Mouse (Mus musculus) neural tube, embryonic 12.5 days (tissue): Measurements from ENCODE around the gene Upk3bl. TPM values are rescaled to one million over a fixed set of nuclear protein-coding genes. Genes with fewer than 3 reads are reported as not detected.

Experiments
- ATAC-seq: fragments of 200-750 bp; cut with Nextera tagmentation; 2 replicates; pipeline ENCODE4 v1.8.0; 2017; ENCODE audit warnings: low read depth, mild to moderate bottlenecking, moderate TSS enrichment, moderate library complexity; ENCODE audit not compliant: low FRiP score
- H3K27ac ChIP-seq: fragments of 300-500 bp; sonication (generic); 2 replicates; pipeline ENCODE4 v1.5.1; 2016
- H3K27me3 ChIP-seq: fragments of 300-500 bp; sonication (generic); replicated peaks from 2 replicates; pipeline ENCODE4 v1.6.1; 2016; ENCODE audit warnings: mild to moderate bottlenecking
- H3K36me3 ChIP-seq: fragments of 300-500 bp; sonication (generic); 2 replicates; pipeline ENCODE4 v1.6.1; 2016; ENCODE audit warnings: mild to moderate bottlenecking
- H3K4me1 ChIP-seq: fragments of 300-500 bp; sonication (generic); 2 replicates; pipeline ENCODE4 v1.6.1; 2016
- H3K4me2 ChIP-seq: fragments of 300-500 bp; sonication (generic); replicated peaks from 2 replicates; pipeline ENCODE4 v1.6.1; 2016; ENCODE audit warnings: mild to moderate bottlenecking
- H3K4me3 ChIP-seq: fragments of 300-500 bp; sonication (generic); 2 replicates; pipeline ENCODE4 v1.5.1; 2016
- H3K9ac ChIP-seq: fragments of 300-500 bp; sonication (generic); 2 replicates; pipeline ENCODE4 v1.6.1; 2016; ENCODE audit warnings: mild to moderate bottlenecking
- H3K9me3 ChIP-seq: fragments of 300-500 bp; sonication (generic); 2 replicates; pipeline ENCODE4 v1.6.1; 2016; ENCODE audit warnings: mild to moderate bottlenecking
- WGBS: fragments of 180-500 bp; shearing (Covaris S2); methylation state at CpG from one replicate; pipeline ENCODE4 v1.1.7; 2016; 5-methylcytosine and 5-hydroxymethylcytosine counted together
- polyA plus RNA-seq: library from polyadenylated mRNA; unstranded; fragments of >200 nt; fragmentation: Nextera tagmentation; extraction: Ambion mirVana; gene quantifications from 2 replicates; pipeline ENCODE4 v1.2.1, GENCODE M21; 2016

Gene Upk3bl
- polyA plus RNA-seq: 1.4 and 2.1 TPM in 2 replicates

- no peak within 1 kb of the TSS for H3K4me3 ChIP-seq
- H3K4me1 ChIP-seq: peaks cover 24% of the 10 kb centered on the region
- no peaks in the 10 kb centered on the region for H3K36me3 ChIP-seq
- H3K27ac ChIP-seq: no peak within 1 kb of the TSS
- WGBS: 91% methylated on average over 11 of the region's 11 CpGs
- no peak for ATAC-seq
- H3K9ac ChIP-seq: no peak within 1 kb of the TSS
- H3K9me3 ChIP-seq: no peaks in the 10 kb centered on the region
- H3K27me3 ChIP-seq: no peaks in the 10 kb centered on the region
- H3K4me2 ChIP-seq: no peak within 1 kb of the TSS
Measured at GRCm38 (mm10) chr5:136054301-136055077, at the start of gene Upk3bl. Gene Upk3bl, plus strand, starts transcription at chr5:136054492.

- Histone ChIP-seq H3K4me1 (peaks cover 6% of the 10 kb centered on the region; the same call in 1 of the 2 replicates), H3K36me3 (peaks cover 15% of the 10 kb centered on the region), H3K27ac (no peak overlapping the region), H3K4me2 (no peak overlapping the region), H3K27me3 (no peaks in the 10 kb centered on the region), H3K4me3 (no peak overlapping the region), H3K9ac (no peak overlapping the region), H3K9me3 (0 out of 2 replicates have a peak, but pooled peaks cover 4% of the 10 kb centered on the region)
- no peak for ATAC-seq
- 77% methylated on average over 4 of the region's 4 CpGs for WGBS
Measured at GRCm38 (mm10) chr5:136004537-136004936, 49.8 kb upstream of the Upk3bl start.

GRCm38 (mm10) chr5:136007745-136008144, 46.5 kb upstream of the Upk3bl start:
- H3K4me2 ChIP-seq: no peak overlapping the region
- H3K9me3 ChIP-seq: no peaks in the 10 kb centered on the region
- no peak overlapping the region for H3K27ac ChIP-seq
- no peak overlapping the region for H3K4me3 ChIP-seq
- 0 out of 2 replicates have a peak, but pooled peaks cover 2% of the 10 kb centered on the region for H3K4me1 ChIP-seq
- peaks cover 29% of the 10 kb centered on the region for H3K36me3 ChIP-seq
- H3K27me3 ChIP-seq: no peaks in the 10 kb centered on the region
- ATAC-seq: no peak
- no peak overlapping the region for H3K9ac ChIP-seq
- WGBS: 83% methylated on average over 7 of the region's 7 CpGs

- 91% methylated on average over 10 of the region's 10 CpGs for WGBS
Measured at GRCm38 (mm10) chr5:136014877-136015276, 39.4 kb upstream of the Upk3bl start.

GRCm38 (mm10) chr5:136015586-136015985, 38.7 kb upstream of the Upk3bl start:
- no peak overlapping the region for H3K4me3 ChIP-seq
- no peak overlapping the region for H3K9ac ChIP-seq
- no peak overlapping the region for H3K27ac ChIP-seq
- H3K36me3 ChIP-seq: peaks cover 37% of the 10 kb centered on the region
- no peak for ATAC-seq
- H3K4me2 ChIP-seq: no peak overlapping the region
- no peaks in the 10 kb centered on the region for H3K27me3 ChIP-seq
- no peaks in the 10 kb centered on the region for H3K9me3 ChIP-seq
- peaks cover 3% of the 10 kb centered on the region; the same call in 1 of the 2 replicates for H3K4me1 ChIP-seq
- WGBS: 90% methylated on average over 10 of the region's 10 CpGs

More at GRCm38 (mm10) chr5:136014877-136015276, 39.4 kb upstream of the Upk3bl start:
- no peaks in the 10 kb centered on the region for H3K27me3 ChIP-seq
- no peak overlapping the region for H3K4me2 ChIP-seq
- no peak overlapping the region for H3K27ac ChIP-seq
- peaks cover 3% of the 10 kb centered on the region; the same call in 1 of the 2 replicates for H3K4me1 ChIP-seq
- no peak overlapping the region for H3K4me3 ChIP-seq
- H3K36me3 ChIP-seq: peaks cover 40% of the 10 kb centered on the region
- no peaks in the 10 kb centered on the region for H3K9me3 ChIP-seq
- no peak overlapping the region for H3K9ac ChIP-seq
- no peak for ATAC-seq

- H3K4me1 ChIP-seq: peaks cover 3% of the 10 kb centered on the region; the same call in 1 of the 2 replicates
- WGBS: 83% methylated on average over 10 of the region's 10 CpGs
- ATAC-seq: no peak
- no peak overlapping the region for H3K4me3 ChIP-seq
- H3K9me3 ChIP-seq: no peaks in the 10 kb centered on the region
- 0 out of 2 replicates have a peak overlapping the region, but pooled peaks have one; percentile 17 for H3K9ac ChIP-seq
- H3K27ac ChIP-seq: no peak overlapping the region
- H3K4me2 ChIP-seq: no peak overlapping the region
- no peaks in the 10 kb centered on the region for H3K27me3 ChIP-seq
- H3K36me3 ChIP-seq: peaks cover 32% of the 10 kb centered on the region
Measured at GRCm38 (mm10) chr5:136016014-136016876, 38.0 kb upstream of the Upk3bl start.

- Histone ChIP-seq H3K4me1 (peaks cover 3% of the 10 kb centered on the region; the same call in 1 of the 2 replicates), H3K36me3 (peaks cover 22% of the 10 kb centered on the region), H3K4me2 (no peak overlapping the region), H3K9me3 (no peaks in the 10 kb centered on the region), H3K27me3 (no peaks in the 10 kb centered on the region), H3K9ac (no peak overlapping the region), H3K27ac (no peak overlapping the region), H3K4me3 (no peak overlapping the region)
- ATAC-seq: no peak
- 91% methylated on average over 6 of the region's 6 CpGs for WGBS
Measured at GRCm38 (mm10) chr5:136017262-136017661, 37.0 kb upstream of the Upk3bl start.

GRCm38 (mm10) chr5:136018726-136019125, 35.6 kb upstream of the Upk3bl start:
- H3K27me3 ChIP-seq: no peaks in the 10 kb centered on the region
- no peak overlapping the region for H3K27ac ChIP-seq
- no peaks in the 10 kb centered on the region for H3K9me3 ChIP-seq
- no peak overlapping the region for H3K4me3 ChIP-seq
- no peak overlapping the region for H3K9ac ChIP-seq
- no peak for ATAC-seq
- no peak overlapping the region for H3K4me2 ChIP-seq
- peaks cover 3% of the 10 kb centered on the region; the same call in 1 of the 2 replicates for H3K4me1 ChIP-seq
- 87% methylated on average over 2 of the region's 2 CpGs for WGBS
- H3K36me3 ChIP-seq: peaks cover 10% of the 10 kb centered on the region

GRCm38 (mm10) chr5:136019907-136020306, 34.4 kb upstream of the Upk3bl start:
- H3K27me3 ChIP-seq: no peaks in the 10 kb centered on the region
- no peak for ATAC-seq
- H3K9ac ChIP-seq: no peak overlapping the region
- H3K4me3 ChIP-seq: no peak overlapping the region
- WGBS: 35% methylated on average over 1 of the region's 1 CpGs
- H3K4me2 ChIP-seq: no peak overlapping the region
- H3K36me3 ChIP-seq: peaks cover 9% of the 10 kb centered on the region
- H3K4me1 ChIP-seq: peaks cover 3% of the 10 kb centered on the region; the same call in 1 of the 2 replicates
- H3K9me3 ChIP-seq: no peaks in the 10 kb centered on the region
- H3K27ac ChIP-seq: no peak overlapping the region

GRCm38 (mm10) chr5:136025712-136026111, 28.6 kb upstream of the Upk3bl start:
- 77% methylated on average over 3 of the region's 3 CpGs for WGBS
- Histone ChIP-seq H3K27me3 (no peaks in the 10 kb centered on the region), H3K9me3 (no peaks in the 10 kb centered on the region), H3K9ac (no peak overlapping the region), H3K27ac (no peak overlapping the region), H3K4me1 (no peaks in the 10 kb centered on the region), H3K36me3 (peaks cover 46% of the 10 kb centered on the region), H3K4me3 (no peak overlapping the region), H3K4me2 (no peak overlapping the region)
- no peak for ATAC-seq

GRCm38 (mm10) chr5:136026859-136027258, 27.4 kb upstream of the Upk3bl start:
- no peak overlapping the region for H3K9ac ChIP-seq
- no peak overlapping the region for H3K4me3 ChIP-seq
- H3K27me3 ChIP-seq: no peaks in the 10 kb centered on the region
- no peaks in the 10 kb centered on the region for H3K9me3 ChIP-seq
- H3K4me1 ChIP-seq: no peaks in the 10 kb centered on the region
- no peak for ATAC-seq
- no peak overlapping the region for H3K4me2 ChIP-seq
- 90% methylated on average over 9 of the region's 9 CpGs for WGBS
- H3K27ac ChIP-seq: no peak overlapping the region
- H3K36me3 ChIP-seq: peaks cover 57% of the 10 kb centered on the region
